Mouse (Mus musculus) myocyte (in vitro differentiated cells): ENCODE results near the gene Acot10. TPM values are rescaled to one million over a fixed set of nuclear protein-coding genes. Genes with fewer than 3 reads are reported as not detected.

Experiments used
- H3K27me3 ChIP-seq: one replicate; pipeline ENCODE4 v1.6.1; 2011; ENCODE audit not compliant: control insufficient read depth, insufficient read depth, insufficient read length
- H3K36me3 ChIP-seq: one replicate; pipeline ENCODE4 v1.6.1; 2011; ENCODE audit not compliant: control insufficient read depth, insufficient read depth
- H3K4me2 ChIP-seq: one replicate; pipeline ENCODE4 v1.6.1; 2011; ENCODE audit warnings: low read depth, control low read depth
- H3K4me3 ChIP-seq: one replicate; pipeline ENCODE4 v1.5.1; 2011; ENCODE audit warnings: mild to moderate bottlenecking, control low read depth, moderate library complexity
- H3K79me2 ChIP-seq: one replicate; pipeline ENCODE4 v1.6.1; 2011; ENCODE audit not compliant: control insufficient read depth, insufficient read depth
- H3ac ChIP-seq: one replicate; pipeline ENCODE4 v1.6.1; 2011; ENCODE audit not compliant: control insufficient read depth, insufficient read length
- CEBPB ChIP-seq: IDR thresholded peaks from 2 replicates; pipeline ENCODE4 v1.6.1; 2011; ENCODE audit warnings: mild to moderate bottlenecking, moderate library complexity; ENCODE audit not compliant: poor library complexity, insufficient read depth, severe bottlenecking
- E2F4 ChIP-seq: IDR thresholded peaks from one replicate; pipeline ENCODE4 v1.6.1; 2011; ENCODE audit warnings: mild to moderate bottlenecking, control low read depth, moderate library complexity; ENCODE audit not compliant: insufficient read depth
- MAX ChIP-seq: IDR thresholded peaks from one replicate; pipeline ENCODE4 v1.6.1; 2011; ENCODE audit warnings: low read depth, mild to moderate bottlenecking, control low read depth
- MYOD1 ChIP-seq, 3 experiments: IDR thresholded peaks; one replicate each; pipeline ENCODE4 v1.6.1; 2011; ENCODE audit warnings: control low read depth in 2 of 3, low read depth in 2 of 3, mild to moderate bottlenecking in 2 of 3, moderate library complexity in 1 of 3; ENCODE audit not compliant: insufficient read length in 2 of 3, control insufficient read depth in 1 of 3
- MYOG ChIP-seq, 3 experiments: IDR thresholded peaks; one replicate each; pipeline ENCODE4 v1.6.1; 2011; ENCODE audit warnings: control low read depth in 2 of 3, low read depth in 2 of 3, mild to moderate bottlenecking in 2 of 3; ENCODE audit not compliant: insufficient read length in 2 of 3, control insufficient read depth in 1 of 3, insufficient read depth in 1 of 3
- POLR2A ChIP-seq: IDR thresholded peaks from one replicate; pipeline ENCODE4 v1.6.1; 2011; ENCODE audit warnings: low read depth, mild to moderate bottlenecking, control low read depth, moderate library complexity; ENCODE audit not compliant: insufficient read length
- POLR2AphosphoS2 ChIP-seq: IDR thresholded peaks from one replicate; pipeline ENCODE4 v1.6.1; 2011; ENCODE audit warnings: low read depth, control low read depth; ENCODE audit not compliant: insufficient read length
- REST ChIP-seq: IDR thresholded peaks from one replicate; pipeline ENCODE4 v1.6.1; 2011; ENCODE audit warnings: mild to moderate bottlenecking, control low read depth, moderate library complexity; ENCODE audit not compliant: insufficient read depth, insufficient read length
- SRF ChIP-seq: IDR thresholded peaks from one replicate; pipeline ENCODE4 v1.6.1; 2011; ENCODE audit warnings: low read depth; ENCODE audit not compliant: control insufficient read depth, insufficient read length
- TCF12 ChIP-seq: IDR thresholded peaks from one replicate; pipeline ENCODE4 v1.6.1; 2011; ENCODE audit warnings: mild to moderate bottlenecking, control low read depth; ENCODE audit not compliant: poor library complexity, insufficient read depth, severe bottlenecking
- TCF3 ChIP-seq: IDR thresholded peaks from one replicate; pipeline ENCODE4 v1.6.1; 2011; ENCODE audit warnings: low read depth, control low read depth; ENCODE audit not compliant: insufficient read length
- USF1 ChIP-seq: IDR thresholded peaks from one replicate; pipeline ENCODE4 v1.6.1; 2011; ENCODE audit warnings: low read depth, mild to moderate bottlenecking, control low read depth, moderate library complexity
- polyA plus RNA-seq: library from polyadenylated mRNA; unstranded; fragments of >200 nt; fragmentation: generic; extraction: Trizol; gene quantifications from one replicate; pipeline ENCODE4 v1.2.1, GENCODE M21; 2012; ENCODE audit warnings: missing spikeins

Gene Acot10
- polyA plus RNA-seq, 1 experiment, result 0.44 TPM

GRCm38 (mm10) chr15:20634593-20634992 lies 32.0 kb downstream of the Acot10 start:
- Histone ChIP-seq H3ac (no peak overlapping the region), H3K27me3 (no peaks in the 10 kb centered on the region), H3K36me3 (no peaks in the 10 kb centered on the region), H3K79me2 (no peaks in the 10 kb centered on the region), H3K4me3 (no peak overlapping the region), H3K4me2 (no peak overlapping the region)
- TF ChIP-seq CEBPB (no peak), MAX (no peak), TCF12 (no peak), MYOD1 (IDR thresholded peaks at IDR 0.05; ENCODE audit: control insufficient read depth in 1 of 3, insufficient read length in 2 of 3, low read depth in 2 of 3) (no peak), POLR2AphosphoS2 (no peak), POLR2A (no peak), REST (no peak), TCF3 (no peak), E2F4 (no peak), SRF (no peak), USF1 (no peak), MYOG (IDR thresholded peaks at IDR 0.05; ENCODE audit: control insufficient read depth in 1 of 3, insufficient read depth in 1 of 3, insufficient read length in 2 of 3, low read depth in 2 of 3) (no peak)

Other genes starting within 250 kb of the Acot10 start
- gene Cdh12, start 217.5 kb downstream of the Acot10 start, polyA plus RNA-seq, result not detected